Mouse (Mus musculus): ENCODE results near the gene Aqp5. TPM values are rescaled to one million over a fixed set of nuclear protein-coding genes. Genes with fewer than 3 reads are reported as not detected.

Aqp5 gene
- polyA plus RNA-seq, 1 experiment from 2014 or later = 551 TPM

DNA sequence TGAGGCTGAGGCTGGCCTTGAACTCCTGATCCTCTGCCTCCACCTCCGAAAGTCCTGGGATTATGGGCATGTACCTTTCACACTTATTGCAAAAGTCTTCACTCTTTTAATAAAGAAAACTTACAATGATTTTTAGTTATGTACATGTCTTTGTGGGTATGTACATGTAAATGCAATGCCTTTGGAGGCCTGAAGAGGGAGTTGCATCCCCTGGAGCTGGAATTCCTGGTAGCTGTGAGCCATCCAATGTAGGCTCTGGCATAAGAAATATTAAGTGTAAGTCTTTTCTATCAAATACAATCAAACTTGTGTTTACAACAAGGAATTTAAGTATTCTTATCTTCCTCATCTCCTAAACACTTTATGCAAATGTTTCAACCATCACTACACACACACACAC lies 31.6 kb upstream of the Aqp5 start:
- TF ChIP-seq EP300 (IDR thresholded peaks at IDR 0.05) (no peak), CTCF (IDR thresholded peaks at IDR 0.05) (peak; percentile 35)
- Histone ChIP-seq H3K4me3 (ENCODE audit: low read depth, low read length) (no peak overlapping the region), H3K9ac (replicated peaks; ENCODE audit: low read depth) (no peak overlapping the region), H3K27ac (ENCODE audit: low read length) (no peak overlapping the region), H3K27me3 (replicated peaks; ENCODE audit: insufficient read depth, low read length) (no peaks in the 10 kb centered on the region), H3K4me1 (ENCODE audit: insufficient read depth, low read depth, low read length) (no peaks in the 10 kb centered on the region), H3K36me3 (ENCODE audit: insufficient read depth, low read length) (no peaks in the 10 kb centered on the region), H3K9me3 (ENCODE audit: low read length) (no peaks in the 10 kb centered on the region), H3K4me2 (replicated peaks; ENCODE audit: low read depth, low read length) (no peak overlapping the region)
- WGBS = 91% methylated on average over 1 of the region's 1 CpGs
- ATAC-seq = no peak
- DNase-seq (ENCODE audit: low spot score) = no peak

DNA sequence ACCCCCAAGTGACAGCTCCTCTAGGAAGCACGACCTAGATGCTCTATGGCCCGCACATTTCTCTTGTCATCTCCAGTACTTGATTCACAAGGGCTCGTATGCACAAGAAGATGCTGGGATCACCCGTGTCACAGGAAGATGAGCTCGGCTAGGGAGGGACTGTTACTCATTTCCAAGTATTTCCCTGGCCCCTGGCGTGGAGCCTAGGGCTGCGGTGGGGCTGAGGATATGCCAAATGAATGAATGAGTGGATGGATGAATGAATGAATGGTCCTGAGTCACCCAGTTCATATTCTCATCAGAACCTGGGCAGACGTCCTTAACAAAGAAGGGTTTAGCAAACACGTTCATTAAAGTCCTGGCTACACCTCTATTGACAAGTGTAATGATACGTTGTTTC lies 30.3 kb upstream of the Aqp5 start:
- Histone ChIP-seq H3K9ac (replicated peaks; ENCODE audit: low read depth) (no peak overlapping the region), H3K4me3 (ENCODE audit: low read depth, low read length) (no peak overlapping the region), H3K27me3 (replicated peaks; ENCODE audit: insufficient read depth, low read length) (no peaks in the 10 kb centered on the region), H3K4me1 (ENCODE audit: insufficient read depth, low read depth, low read length) (no peaks in the 10 kb centered on the region), H3K27ac (ENCODE audit: low read length) (no peak overlapping the region), H3K36me3 (ENCODE audit: insufficient read depth, low read length) (no peaks in the 10 kb centered on the region), H3K4me2 (replicated peaks; ENCODE audit: low read depth, low read length) (no peak overlapping the region), H3K9me3 (ENCODE audit: low read length) (no peaks in the 10 kb centered on the region)
- ATAC-seq = no peak
- no peak for DNase-seq (ENCODE audit: low spot score)
- WGBS = 62% methylated on average over 10 of the region's 10 CpGs
- no peak for TF ChIP-seq CTCF (IDR thresholded peaks at IDR 0.05)
- no peak for TF ChIP-seq EP300 (IDR thresholded peaks at IDR 0.05)

DNA sequence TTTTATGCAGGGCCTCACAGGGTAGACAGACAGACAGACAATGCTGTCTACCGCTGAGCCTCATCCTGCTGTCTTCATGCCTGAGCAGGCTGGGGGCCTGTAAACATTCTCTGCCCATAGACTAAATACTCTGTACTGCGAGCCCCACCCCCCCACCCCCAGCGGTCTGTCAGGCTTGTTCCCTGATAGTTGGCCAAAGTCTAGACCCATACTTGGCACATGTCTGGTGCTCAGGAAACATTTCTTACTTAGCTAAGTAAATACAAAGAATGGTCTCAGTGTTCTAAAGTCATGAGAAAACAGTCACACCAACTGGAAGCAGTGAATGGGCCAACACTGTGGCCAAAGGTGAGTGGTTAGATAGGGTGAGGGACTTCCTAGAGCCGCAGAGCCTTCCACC lies 23.2 kb upstream of the Aqp5 start:
- H3K36me3 ChIP-seq (ENCODE audit: insufficient read depth, low read length) = no peaks in the 10 kb centered on the region
- H3K9me3 ChIP-seq (ENCODE audit: low read length) = no peaks in the 10 kb centered on the region
- no peak overlapping the region for H3K9ac ChIP-seq (replicated peaks; ENCODE audit: low read depth)
- DNase-seq (ENCODE audit: low spot score) (peak; percentile 39), ATAC-seq (peak; percentile 29; the same call in 1 of the 2 replicates)
- 32% methylated on average over 4 of the region's 4 CpGs for WGBS
- no peaks in the 10 kb centered on the region for H3K4me1 ChIP-seq (ENCODE audit: insufficient read depth, low read depth, low read length)
- no peaks in the 10 kb centered on the region for H3K27me3 ChIP-seq (replicated peaks; ENCODE audit: insufficient read depth, low read length)
- TF ChIP-seq CTCF (IDR thresholded peaks at IDR 0.05) (no peak), EP300 (IDR thresholded peaks at IDR 0.05) (no peak)
- no peak overlapping the region for H3K4me2 ChIP-seq (replicated peaks; ENCODE audit: low read depth, low read length)
- no peak overlapping the region for H3K27ac ChIP-seq (ENCODE audit: low read length)
- no peak overlapping the region for H3K4me3 ChIP-seq (ENCODE audit: low read depth, low read length)

DNA sequence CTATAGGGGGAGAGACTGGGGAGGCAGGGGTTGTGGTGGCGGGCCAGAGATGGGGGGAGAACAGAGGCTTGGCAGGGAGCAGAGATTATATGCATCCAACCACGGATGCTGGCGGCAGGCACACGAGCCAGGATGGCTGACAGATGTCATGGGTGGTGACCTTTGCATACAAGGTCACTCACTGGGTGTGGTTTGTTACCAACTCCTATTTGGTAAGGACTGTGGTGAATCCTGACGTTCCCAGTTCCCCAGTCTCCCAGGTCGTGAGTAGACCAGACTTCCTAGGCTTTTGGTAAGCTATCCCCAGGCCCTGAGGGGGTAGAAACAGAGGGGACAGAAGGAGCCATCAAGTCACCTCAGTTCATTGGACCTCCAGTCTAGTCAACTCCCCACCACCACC lies 21.9 kb upstream of the Aqp5 start:
- no peak for TF ChIP-seq CTCF (IDR thresholded peaks at IDR 0.05)
- TF ChIP-seq EP300 (IDR thresholded peaks at IDR 0.05) = no peak
- Histone ChIP-seq H3K4me3 (ENCODE audit: low read depth, low read length) (no peak overlapping the region), H3K4me2 (replicated peaks; ENCODE audit: low read depth, low read length) (no peak overlapping the region), H3K9ac (replicated peaks; ENCODE audit: low read depth) (no peak overlapping the region), H3K27me3 (replicated peaks; ENCODE audit: insufficient read depth, low read length) (no peaks in the 10 kb centered on the region), H3K4me1 (ENCODE audit: insufficient read depth, low read depth, low read length) (no peaks in the 10 kb centered on the region), H3K9me3 (ENCODE audit: low read length) (no peaks in the 10 kb centered on the region), H3K36me3 (ENCODE audit: insufficient read depth, low read length) (no peaks in the 10 kb centered on the region), H3K27ac (ENCODE audit: low read length) (no peak overlapping the region)
- 55% methylated on average over 6 of the region's 6 CpGs for WGBS
- DNase-seq (ENCODE audit: low spot score) = no peak
- no peak for ATAC-seq

DNA sequence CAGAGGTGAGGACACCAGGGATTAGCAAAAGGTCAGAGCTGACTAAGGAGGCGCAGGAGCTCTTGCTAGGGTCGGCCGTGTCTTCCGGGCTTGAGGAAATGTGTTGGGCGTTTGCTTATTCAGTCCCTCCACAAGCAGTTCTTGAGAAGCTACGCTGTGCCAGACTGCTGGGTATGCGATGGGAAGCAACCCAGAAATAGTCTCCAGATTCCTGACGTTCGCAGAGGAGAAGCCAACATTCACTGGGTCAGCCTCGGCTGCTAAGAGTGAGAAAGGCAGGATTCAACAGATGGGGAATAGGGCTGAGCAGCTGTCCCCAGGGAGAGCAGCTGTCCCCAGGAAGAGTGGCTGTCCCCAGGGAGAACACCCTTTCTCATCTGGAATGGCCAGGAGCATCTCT lies 21.5 kb upstream of the Aqp5 start:
- Histone ChIP-seq H3K27me3 (replicated peaks; ENCODE audit: insufficient read depth, low read length) (no peaks in the 10 kb centered on the region), H3K9me3 (ENCODE audit: low read length) (no peaks in the 10 kb centered on the region), H3K4me3 (ENCODE audit: low read depth, low read length) (no peak overlapping the region), H3K4me1 (ENCODE audit: insufficient read depth, low read depth, low read length) (no peaks in the 10 kb centered on the region), H3K9ac (replicated peaks; ENCODE audit: low read depth) (no peak overlapping the region), H3K36me3 (ENCODE audit: insufficient read depth, low read length) (no peaks in the 10 kb centered on the region), H3K4me2 (replicated peaks; ENCODE audit: low read depth, low read length) (no peak overlapping the region), H3K27ac (ENCODE audit: low read length) (no peak overlapping the region)
- peak; percentile 35 for DNase-seq (ENCODE audit: low spot score)
- TF ChIP-seq CTCF (IDR thresholded peaks at IDR 0.05) = no peak
- TF ChIP-seq EP300 (IDR thresholded peaks at IDR 0.05) = no peak
- WGBS = 42% methylated on average over 10 of the region's 10 CpGs
- ATAC-seq = peak; percentile 23; the same call in 1 of the 2 replicates

DNA sequence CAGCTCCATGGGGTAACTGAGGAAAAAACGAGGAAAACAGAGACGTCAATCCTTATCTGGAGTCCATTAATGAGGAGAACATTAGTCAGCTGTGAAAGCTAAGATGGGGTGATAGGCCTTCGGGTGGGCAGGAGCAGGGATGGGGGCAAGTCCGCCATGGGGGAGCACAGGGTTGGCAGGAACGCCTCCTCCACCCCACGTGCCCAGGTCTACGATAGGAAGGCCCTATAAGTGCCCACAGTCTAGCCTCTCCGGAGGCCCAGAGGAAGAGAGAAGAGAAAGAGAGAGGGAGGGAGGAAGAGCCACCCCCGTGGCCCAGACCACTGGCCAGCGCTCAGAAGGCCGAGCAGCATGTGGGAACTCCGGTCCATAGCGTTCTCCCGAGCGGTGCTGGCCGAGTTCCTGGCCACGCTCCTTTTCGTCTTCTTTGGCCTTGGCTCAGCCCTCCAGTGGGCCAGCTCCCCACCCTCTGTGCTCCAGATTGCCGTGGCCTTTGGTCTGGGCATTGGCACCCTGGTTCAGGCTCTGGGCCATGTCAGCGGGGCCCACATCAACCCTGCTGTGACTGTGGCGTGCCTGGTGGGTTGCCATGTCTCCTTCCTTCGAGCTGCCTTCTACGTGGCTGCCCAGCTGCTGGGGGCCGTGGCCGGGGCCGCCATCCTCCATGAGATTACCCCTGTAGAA lies 11.6 kb upstream of the Aqp5 start, which contains the start of gene Aqp2:
Gene Aqp2, plus strand, starts transcription at position 254 of the 684 bp plus-strand sequence.
- TF ChIP-seq CTCF (IDR thresholded peaks at IDR 0.05) (no peak), EP300 (IDR thresholded peaks at IDR 0.05) (no peak)
- 76% methylated on average over 24 of the region's 26 CpGs for WGBS
- Histone ChIP-seq H3K9me3 (ENCODE audit: low read length) (no peaks in the 10 kb centered on the region), H3K4me1 (ENCODE audit: insufficient read depth, low read depth, low read length) (peaks cover 4% of the 10 kb centered on the region), H3K4me3 (ENCODE audit: low read depth, low read length) (no peak within 1 kb of the TSS), H3K36me3 (ENCODE audit: insufficient read depth, low read length) (no peaks in the 10 kb centered on the region), H3K27ac (ENCODE audit: low read length) (no peak within 1 kb of the TSS), H3K9ac (replicated peaks; ENCODE audit: low read depth) (no peak within 1 kb of the TSS), H3K4me2 (replicated peaks; ENCODE audit: low read depth, low read length) (no peak within 1 kb of the TSS), H3K27me3 (replicated peaks; ENCODE audit: insufficient read depth, low read length) (peaks cover 32% of the 10 kb centered on the region)
- ATAC-seq = no peak
- DNase-seq (ENCODE audit: low spot score) = no peak

Data from lung, postnatal 0 days (tissue).